ENCODE assay signal across 10 mouse cellular contexts in the genomic region with DNA sequence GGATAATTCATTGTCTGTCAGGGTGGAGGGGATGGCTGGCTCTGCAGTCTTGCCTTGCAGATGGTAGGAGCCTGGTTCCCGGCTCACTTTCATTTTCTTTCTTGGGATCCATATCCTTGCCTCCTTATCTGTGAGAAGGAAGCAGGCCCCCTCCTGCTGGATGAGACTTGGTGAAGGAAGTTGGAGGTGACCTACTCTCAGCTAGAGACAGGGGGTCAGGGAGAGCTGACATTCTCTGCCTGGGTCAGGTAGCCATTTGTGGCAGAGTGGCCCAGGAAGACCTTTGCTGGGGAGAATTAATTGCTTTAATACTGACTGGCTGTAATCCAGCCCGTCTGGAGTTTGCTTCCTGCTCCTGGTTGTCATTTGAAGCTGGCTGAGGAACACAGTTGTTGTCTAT.
DNase-seq lines count a peak whose midpoint lies in the region; ATAC-seq and TF ChIP-seq lines count a peak whose summit lies in the region.
"Had no signal": no experiment of that assay in that cellular context is flagged by ENCODE, and none has a peak within 500 bp of the region (broad histone marks: within the 10 kb centered on the region; RNA-seq: fewer than 3 reads in every experiment).

No protein-coding gene starts in this region.

- 0 out of 2 replicates have a peak overlapping the region, but pooled peaks have one; percentile 15 for H3K27ac ChIP-seq in heart, embryonic 11.5 days (ENCODE audit: low read depth, low read length)
- H3K27ac ChIP-seq in brown adipose tissue, adult 24 weeks (replicated peaks; ENCODE audit: low read depth, low read length), result peak overlapping the region; percentile 27
- no peak overlapping the region for H3K27ac ChIP-seq in kidney, adult 2 months (ENCODE audit: insufficient read depth, low read depth, low read length)

- intact Hi-C loops in heart, postnatal 25 days (cut with DNase I), result loop anchor here (5.0 kb wide), 2 partner anchors 40 to 80 kb away; a partner anchor contains a TSS

- no peaks in the 10 kb centered on the region for H3K9me3 ChIP-seq in heart, embryonic 11.5 days (replicated peaks; ENCODE audit: control insufficient read depth, low read length)
- H3K9me3 ChIP-seq: G1E had no signal

- peaks cover 29% of the 10 kb centered on the region for H3K4me1 ChIP-seq in heart, embryonic 11.5 days (ENCODE audit: control insufficient read depth, insufficient read depth, low read length)
- peaks cover 40% of the 10 kb centered on the region for H3K4me1 ChIP-seq in brown adipose tissue, adult 24 weeks (ENCODE audit: control insufficient read depth, insufficient read depth, insufficient read length, low read length)
- peaks cover 31% of the 10 kb centered on the region for H3K4me1 ChIP-seq in kidney, adult 2 months (ENCODE audit: control insufficient read depth, insufficient read depth, low read length)

- WGBS in heart, embryonic 11.5 days (ENCODE audit: insufficient replicate concordance), result 27% methylated on average over 2 of the region's 2 CpGs
- WGBS in kidney, adult 2 months, result 39% methylated on average over 2 of the region's 2 CpGs

- no peak for DNase-seq in heart, postnatal 25 days (ENCODE audit: low spot score)
- peak; percentile 38 for DNase-seq in 3T3-L1 (ENCODE audit: low read depth, low spot score)
- DNase-seq in kidney, adult 2 months, result peak; percentile 64
- no peak for DNase-seq in natural killer cell, adult 2 months (ENCODE audit: low spot score in 2 of 2)
- no peak for DNase-seq in layer of hippocampus, adult 11-12 months (ENCODE audit: low spot score)
- no peak for DNase-seq in testis, postnatal 14 days (ENCODE audit: low spot score)
- DNase-seq: spleen, adult 18-20 months had no signal

- no peaks in the 10 kb centered on the region for H3K27me3 ChIP-seq in heart, embryonic 11.5 days (ENCODE audit: control insufficient read depth, insufficient read depth, low read length)
- no peaks in the 10 kb centered on the region for H3K27me3 ChIP-seq in kidney, adult 2 months (replicated peaks; ENCODE audit: control insufficient read depth, insufficient read depth, low read length)

- TF ChIP-seq CTCF in kidney, adult 2 months (conservative IDR thresholded peaks at IDR 0.05; ENCODE audit: insufficient read depth, insufficient read length, low read depth, low read length), result no peak

- TF ChIP-seq POLR2A in kidney, adult 2 months (IDR thresholded peaks at IDR 0.05; ENCODE audit: low read depth, low read length), result no peak

- no peak overlapping the region; the same call in 1 of the 2 replicates for H3K9ac ChIP-seq in heart, embryonic 11.5 days (ENCODE audit: low read depth, low read length)

- no peak for ATAC-seq in heart, embryonic 11.5 days (replicated peaks; ENCODE audit: insufficient number of reproducible peaks, low FRiP score, low TSS enrichment)

- H3K36me3 ChIP-seq in heart, embryonic 11.5 days (ENCODE audit: control insufficient read depth, insufficient read depth, low read length), result no peaks in the 10 kb centered on the region
- H3K36me3 ChIP-seq in kidney, adult 2 months (ENCODE audit: control insufficient read depth, insufficient read depth, low read length), result no peaks in the 10 kb centered on the region
- H3K36me3 ChIP-seq: G1E had no signal

- H3K4me2 ChIP-seq in heart, embryonic 11.5 days, result no peak overlapping the region; the same call in 1 of the 2 replicates

- H3K4me3 ChIP-seq in heart, embryonic 11.5 days (ENCODE audit: low read depth, low read length), result no peak overlapping the region
- no peak overlapping the region for H3K4me3 ChIP-seq in brown adipose tissue, adult 24 weeks (ENCODE audit: insufficient read depth, low read depth, low read length)
- H3K4me3 ChIP-seq in kidney, adult 2 months (ENCODE audit: insufficient read depth, low read depth, low read length), result no peak overlapping the region

Comparison
In these comparisons a context has a peak if more than half of its experiments do, and no peak if none do; other contexts are left out.
1. DNase-seq: peak in 3T3-L1 (single experiment) and kidney, adult 2 months (single experiment); none in heart, postnatal 25 days (single experiment), natural killer cell, adult 2 months (0 of 2), layer of hippocampus, adult 11-12 months (single experiment) and testis, postnatal 14 days (single experiment).